Mouse (Mus musculus): ENCODE results near the gene Clec4a4. TPM values are rescaled to one million over a fixed set of nuclear protein-coding genes. Genes with fewer than 3 reads are reported as not detected.
A peak's percentile ranks its signal among the peaks of the same experiment; 100 is the strongest.
"Not testable (repeated sequence)": the region's sequence is repeated elsewhere in the genome, so short reads cannot be mapped to it uniquely, and the experiment has no call there.

Clec4a4 gene
- not detected for total RNA-seq (2021)

- DNase-seq (ENCODE audit: extremely low spot score in 1 of 2, low spot score in 1 of 2), result no peak
Measured at GRCm38 (mm10) chr6:122989876-122990437, at the start of gene Clec4a4. Gene Clec4a4 (plus strand): TSS chr6:122990367.

DNA sequence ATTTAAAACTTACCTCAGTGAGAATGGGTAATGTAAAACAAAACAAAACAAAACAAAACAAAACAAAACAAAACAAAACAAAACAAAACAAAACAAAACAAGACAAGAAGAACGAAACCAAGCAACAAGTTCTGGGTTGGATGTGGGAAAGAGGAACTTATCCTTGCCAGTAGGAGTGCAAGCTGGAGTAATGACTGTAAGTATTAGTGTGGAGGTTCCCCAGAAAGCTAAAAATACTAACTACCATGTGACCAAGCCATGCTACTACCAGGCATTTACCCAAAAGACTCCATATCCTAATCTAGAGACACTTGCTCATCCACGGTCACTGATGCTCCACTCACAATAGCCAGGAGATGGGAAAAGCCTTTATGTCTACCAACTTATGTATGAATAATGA lies 43.4 kb upstream of the Clec4a4 start:
- DNase-seq (ENCODE audit: extremely low spot score in 1 of 2, low spot score in 1 of 2), result no peak

DNA sequence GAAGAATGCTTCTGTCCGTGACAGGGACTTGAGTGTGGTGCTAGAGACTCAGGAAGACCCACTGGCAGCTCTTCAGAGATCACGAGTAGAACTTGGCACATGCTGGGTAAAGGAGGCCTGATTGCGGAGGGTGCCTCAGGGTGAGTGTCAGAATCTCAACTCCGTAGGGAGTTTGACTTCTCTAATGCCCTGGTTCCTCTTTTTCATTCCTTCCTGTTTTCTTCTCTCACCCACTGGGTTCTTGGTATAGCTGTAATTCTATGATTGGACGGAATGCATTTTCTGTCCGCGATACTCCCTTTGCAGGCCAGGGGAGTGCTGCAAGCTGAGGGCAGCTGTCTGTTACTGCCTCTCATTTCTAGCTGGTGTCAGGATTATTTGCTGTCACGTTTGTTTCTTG lies 37.8 kb upstream of the Clec4a4 start, which contains the start of gene Clec4a3:
Gene Clec4a3, plus strand, starts transcription at position 115 of the 400 bp plus-strand sequence.
- no peak for DNase-seq (ENCODE audit: extremely low spot score in 1 of 2, low spot score in 1 of 2)

GRCm38 (mm10) chr6:122964562-122964961 lies 25.6 kb upstream of the Clec4a4 start:
- no peak for DNase-seq (ENCODE audit: extremely low spot score in 1 of 2, low spot score in 1 of 2)

DNA sequence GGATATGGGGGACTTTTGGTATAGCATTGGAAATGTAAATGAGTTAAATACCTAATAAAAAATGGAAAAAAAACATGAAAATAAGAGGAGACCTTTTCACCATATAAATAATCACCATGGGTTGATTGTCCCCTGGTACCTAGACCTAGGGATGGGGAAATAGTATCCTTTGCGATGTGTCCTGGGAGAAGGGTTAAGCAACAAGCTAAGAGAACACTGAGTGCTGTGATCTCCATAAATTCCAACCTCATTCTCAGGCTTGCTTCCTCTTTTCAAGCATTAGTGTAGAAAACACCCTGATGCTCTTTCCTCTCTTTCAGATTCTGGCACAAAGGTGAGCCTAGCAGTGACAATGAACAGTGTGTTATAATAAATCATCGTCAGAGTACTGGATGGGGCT lies 21.1 kb upstream of the Clec4a4 start:
- no peak for DNase-seq (ENCODE audit: extremely low spot score in 1 of 2, low spot score in 1 of 2)

DNA sequence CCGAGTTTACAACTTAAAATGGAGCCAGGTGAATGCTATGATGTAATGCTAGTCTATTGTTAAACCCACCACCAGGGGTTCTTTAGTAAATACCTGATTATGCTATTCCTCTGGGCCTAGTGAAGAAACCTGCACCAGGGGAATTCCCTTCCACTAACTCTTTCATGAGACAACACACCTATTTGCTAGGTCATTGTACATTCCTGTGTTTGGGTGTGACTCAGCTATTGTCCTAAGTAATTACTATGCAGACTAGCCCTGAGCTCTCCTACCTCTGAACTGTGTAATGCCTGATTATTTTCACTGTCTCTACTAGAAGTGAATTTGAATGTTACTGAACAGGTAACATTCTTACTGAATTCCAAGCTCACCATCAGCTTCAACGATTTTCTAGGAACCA lies 14.5 kb downstream of the Clec4a4 start:
- not testable (repeated sequence) for DNase-seq (ENCODE audit: extremely low spot score in 1 of 2, low spot score in 1 of 2)

- DNase-seq (ENCODE audit: extremely low spot score in 1 of 2, low spot score in 1 of 2), result peak in 1 of 2 experiments; percentile 2
Measured at GRCm38 (mm10) chr6:123005591-123005990, 15.4 kb downstream of the Clec4a4 start.

DNA sequence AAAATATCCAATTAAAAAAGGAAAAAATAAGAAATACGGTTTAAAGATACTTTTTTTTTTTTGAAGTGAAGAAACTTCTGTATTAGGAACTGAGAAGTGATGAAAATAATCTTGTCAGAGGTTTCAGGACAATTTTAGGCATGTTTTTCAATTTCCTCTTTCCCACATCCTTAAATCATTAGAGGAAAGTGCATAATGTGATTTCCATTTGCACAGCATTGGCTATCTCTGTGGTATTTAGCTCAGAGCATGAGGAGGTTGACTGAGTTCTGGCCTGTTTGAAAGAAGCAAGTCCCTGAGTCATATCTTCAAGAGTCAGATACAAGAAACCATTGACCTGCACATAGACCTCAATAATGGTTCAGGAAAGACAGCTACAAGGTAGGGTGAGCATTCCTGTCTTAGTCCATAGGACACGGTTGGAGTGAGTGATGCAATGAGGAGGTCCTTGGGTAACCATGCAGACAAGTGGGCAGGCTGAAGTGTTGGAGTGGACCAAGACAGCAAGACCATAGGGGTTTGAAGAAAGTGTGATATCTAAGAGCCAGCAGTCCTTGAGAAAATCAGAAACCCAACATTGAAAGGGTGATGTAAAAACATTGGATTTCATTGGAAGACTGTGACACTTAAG lies 59.7 kb downstream of the Clec4a4 start, which contains the start of gene Clec4b1:
Gene Clec4b1, plus strand, starts transcription at position 221 of the 631 bp plus-strand sequence.
- DNase-seq (ENCODE audit: extremely low spot score in 1 of 2, low spot score in 1 of 2), result no peak

Other genes with a start within 250 kb of the Clec4a4 start
- 100 to 1,000 TPM; 115 to 119 TPM for gene Slc2a3, start 188.7 kb upstream of the Clec4a4 start, total RNA-seq (2021)
- 10 to 100 TPM; 27.5 to 29.0 TPM for gene Foxj2, start 170.5 kb upstream of the Clec4a4 start, total RNA-seq (2021)
- gene C3ar1, start 134.2 kb upstream of the Clec4a4 start, total RNA-seq (2021), result 1 to 10 TPM in 1 of 2 experiments, under 1 TPM in 1; 0.62 to 1.2 TPM
- gene Necap1, start 115.9 kb upstream of the Clec4a4 start, total RNA-seq (2021), result 100 to 1,000 TPM; 205 to 214 TPM
- under 1 TPM; 0.38 to 0.44 TPM for gene Clec4a1, start 68.5 kb upstream of the Clec4a4 start, total RNA-seq (2021)
- 1 to 10 TPM in 1 of 2 experiments, under 1 TPM in 1; 0.69 to 1.6 TPM for gene Clec4a3, start 37.9 kb upstream of the Clec4a4 start, total RNA-seq (2021)
- gene Clec4b1, start 59.6 kb downstream of the Clec4a4 start, total RNA-seq (2021), result not detected
- gene Clec4a2, start 116.1 kb downstream of the Clec4a4 start, total RNA-seq (2021), result 1 to 10 TPM; 1.7 to 2.7 TPM
- gene Clec4b2, start 182.5 kb downstream of the Clec4a4 start, total RNA-seq (2021), result not detected
- gene Clec4n, start 239.5 kb downstream of the Clec4a4 start, total RNA-seq (2021), result not detected